Mouse (Mus musculus): ENCODE results near the gene Arhgap5.
"Not testable (repeated sequence)": the region's sequence is repeated elsewhere in the genome, so short reads cannot be mapped to it uniquely, and the experiment has no call there.

The Arhgap5 gene

DNA sequence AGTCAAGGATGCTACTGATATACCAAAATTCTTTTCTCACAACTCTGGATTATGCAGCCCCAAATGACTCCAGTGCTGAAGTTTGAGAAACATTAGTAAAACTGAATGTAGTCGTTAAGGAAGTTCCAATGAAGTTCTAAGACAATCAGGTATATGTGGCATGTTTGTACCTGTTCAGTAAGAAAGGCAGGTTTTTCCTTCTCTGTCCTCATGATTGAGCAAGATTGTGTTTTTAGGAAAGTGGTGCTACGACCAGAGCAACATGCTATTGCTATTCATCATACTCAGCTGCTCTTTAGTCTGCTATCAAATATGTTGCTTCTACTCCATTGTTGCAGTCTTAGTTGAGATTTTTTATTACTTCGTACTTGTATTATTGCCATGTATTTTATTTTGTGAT lies 26.0 kb downstream of the Arhgap5 start:
- DNase-seq (ENCODE audit: low spot score in 2 of 2), result no peak

DNA sequence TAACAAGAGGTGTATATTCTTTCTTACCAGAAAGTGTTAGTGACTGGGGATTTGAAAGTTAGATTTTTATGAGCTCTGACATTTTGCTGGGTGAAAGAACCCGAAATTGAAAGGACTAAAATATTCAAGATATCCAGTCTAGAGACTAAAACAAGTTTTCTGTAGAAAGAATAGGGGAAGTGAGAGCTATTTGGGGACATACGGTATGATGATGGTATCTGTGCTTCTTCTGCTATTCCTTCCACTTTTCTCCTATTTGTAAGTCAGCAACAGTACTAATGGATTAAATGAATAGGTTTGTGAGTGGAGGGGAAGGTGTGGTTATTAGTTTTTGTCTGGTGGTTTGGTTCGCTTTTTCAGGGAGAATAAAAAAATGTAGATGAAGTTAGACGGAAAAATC lies 37.5 kb downstream of the Arhgap5 start:
- DNase-seq (ENCODE audit: low spot score in 2 of 2), result no peak

DNA sequence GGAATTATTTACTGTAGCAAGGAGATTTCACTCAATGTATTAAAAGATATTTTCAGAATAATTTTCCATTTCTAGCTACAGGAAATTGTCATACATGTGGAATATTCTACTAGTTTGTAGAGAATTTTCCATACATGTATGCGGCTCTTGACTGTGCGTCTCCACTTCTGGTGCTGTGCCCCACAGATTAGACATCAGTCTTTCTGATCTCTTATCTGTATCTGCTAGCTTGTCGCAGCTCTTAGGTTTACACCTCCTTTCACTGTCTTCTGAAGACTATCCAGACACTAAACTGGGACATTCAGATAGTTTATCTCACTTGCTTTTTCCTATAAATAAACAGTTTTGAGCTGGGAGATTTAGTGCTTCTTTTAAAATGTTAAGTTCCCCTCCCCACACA lies 40.8 kb downstream of the Arhgap5 start:
- no peak for DNase-seq (ENCODE audit: low spot score in 2 of 2)

DNA sequence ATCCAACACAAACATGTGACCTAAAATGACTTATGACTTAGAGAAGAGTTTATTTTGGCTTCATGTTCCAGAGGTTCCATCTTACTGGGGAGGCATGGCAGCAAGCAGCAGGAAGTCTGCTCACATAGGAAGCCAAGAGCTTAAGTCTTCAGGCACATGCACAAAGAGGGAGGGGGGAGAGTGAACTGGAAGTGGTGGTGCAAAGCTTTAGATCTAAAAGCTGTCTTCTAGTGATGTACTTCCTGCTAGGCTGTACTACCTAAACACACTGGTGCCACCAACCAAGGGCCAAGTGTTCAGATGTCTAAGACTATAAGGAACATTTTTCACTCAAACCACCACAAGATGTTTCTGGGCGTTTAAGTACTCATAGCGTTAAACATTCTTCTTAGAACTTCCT lies 48.3 kb downstream of the Arhgap5 start:
- no peak for DNase-seq (ENCODE audit: low spot score in 2 of 2)

DNA sequence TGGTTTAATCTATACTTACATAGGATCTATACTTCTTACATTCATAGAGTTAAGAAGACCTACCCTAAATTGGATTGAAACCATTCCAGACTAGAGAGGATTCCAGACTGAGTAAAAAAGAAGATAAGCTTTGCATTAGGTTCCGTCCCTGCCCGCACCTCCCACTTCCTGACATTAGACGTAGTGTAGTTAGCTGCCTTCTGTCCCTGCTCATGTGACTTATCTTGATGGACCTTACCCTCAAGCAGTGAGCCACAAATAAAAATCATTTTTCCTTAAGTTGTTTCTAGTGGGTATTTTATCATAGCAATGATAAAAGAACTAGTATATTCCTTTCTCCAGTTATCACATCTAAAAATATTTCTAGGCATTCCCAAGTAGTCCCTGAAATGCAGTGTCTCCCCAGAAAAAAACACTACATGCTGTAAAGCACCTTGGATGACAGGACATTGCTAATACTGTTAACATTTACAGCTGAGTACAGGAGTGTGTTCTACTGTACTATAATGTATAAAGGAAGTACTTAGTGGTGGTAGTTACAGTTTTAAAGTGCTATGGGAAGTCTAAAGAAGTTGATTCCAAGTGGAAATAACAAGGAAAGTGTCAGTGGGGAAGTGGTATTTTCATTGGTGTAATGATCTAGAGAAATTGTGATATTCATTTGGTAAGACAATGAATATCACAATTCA lies 51.6 kb downstream of the Arhgap5 start:
- DNase-seq (ENCODE audit: low spot score in 2 of 2), result no peak

DNA sequence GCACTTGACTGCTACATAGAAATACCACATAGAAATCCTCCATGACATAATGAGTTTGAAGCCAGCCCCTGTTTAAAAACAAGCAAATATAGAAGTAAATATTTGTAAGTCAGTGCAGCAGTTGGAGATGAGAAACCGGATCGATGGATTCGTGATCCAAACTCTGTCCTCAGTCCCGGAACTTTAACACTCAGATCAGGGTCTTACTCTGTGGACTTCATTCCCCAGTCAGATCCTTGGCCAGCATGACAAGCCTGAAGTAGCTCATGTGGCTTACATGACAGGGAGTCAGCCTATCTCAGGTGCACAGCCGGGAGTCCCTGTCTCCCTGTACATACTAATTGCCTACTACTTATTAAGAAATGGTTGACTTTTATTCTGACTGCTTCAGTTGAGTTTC lies 61.9 kb downstream of the Arhgap5 start:
- DNase-seq (ENCODE audit: low spot score in 2 of 2), result no peak

DNA sequence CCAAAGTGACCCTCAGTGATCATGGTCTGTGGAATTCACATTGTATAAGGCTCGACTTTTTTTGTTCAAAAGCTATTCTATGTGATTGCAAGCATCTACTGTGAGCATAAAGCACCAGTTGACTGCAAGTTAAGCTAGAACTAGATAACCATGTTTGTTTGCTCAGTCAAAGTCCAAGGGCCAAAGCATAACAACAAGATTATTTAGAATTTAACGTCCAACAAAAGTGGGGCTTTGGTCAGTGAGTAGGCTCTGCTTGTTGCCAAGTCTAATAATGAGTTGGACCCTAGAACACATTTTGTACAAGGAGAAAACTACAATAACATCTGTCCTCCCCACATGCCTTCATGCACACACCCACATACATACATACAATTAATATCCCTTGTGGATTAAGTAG lies 69.6 kb downstream of the Arhgap5 start:
- DNase-seq (ENCODE audit: low spot score in 2 of 2), result no peak

DNA sequence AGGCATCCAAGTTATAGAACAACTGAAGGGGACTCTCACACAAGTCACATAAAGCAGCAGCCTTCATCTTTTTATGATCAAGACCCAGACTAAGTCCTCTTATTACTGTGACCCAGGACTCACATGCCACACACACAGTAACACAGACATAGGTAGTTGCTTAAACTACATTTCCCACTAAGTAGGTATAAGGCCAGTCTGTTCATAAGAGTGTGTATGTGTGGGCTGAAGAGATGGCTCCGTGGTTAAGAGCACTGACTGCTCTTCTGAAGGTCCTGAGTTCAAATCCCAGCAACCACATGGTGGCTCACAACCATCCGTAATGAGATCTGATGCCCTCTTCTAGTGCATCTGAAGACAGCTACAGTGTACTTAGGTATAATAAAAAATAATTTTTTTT lies 82.7 kb downstream of the Arhgap5 start:
- not testable (repeated sequence) for DNase-seq (ENCODE audit: low spot score in 2 of 2)

DNA sequence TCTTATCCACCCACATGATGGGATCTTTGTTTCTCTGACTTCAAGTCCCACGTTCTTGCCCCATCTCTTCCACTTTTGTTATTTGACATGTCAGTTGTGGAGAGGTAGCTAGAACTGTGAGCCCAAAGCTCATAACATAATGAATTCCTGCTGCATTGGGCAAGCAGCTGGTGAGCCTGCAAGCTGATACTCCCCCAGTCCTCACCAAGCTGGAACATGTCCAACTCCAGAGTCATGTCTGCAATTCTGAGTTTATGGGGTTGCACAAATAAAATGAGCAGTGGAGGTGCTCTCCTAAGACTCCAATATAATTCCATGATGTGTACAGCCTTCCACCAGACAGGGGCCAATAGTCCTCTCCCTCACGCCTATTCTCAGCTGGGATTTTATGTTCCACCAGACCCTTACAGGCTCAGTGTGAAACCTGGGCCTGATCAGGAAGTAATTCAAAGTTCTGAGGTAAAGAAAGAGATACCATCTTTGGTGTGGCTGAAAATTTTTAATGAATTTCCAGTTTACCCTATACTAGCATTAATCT lies 83.8 kb downstream of the Arhgap5 start:
- DNase-seq (ENCODE audit: low spot score in 2 of 2), result peak; percentile 14 to 37

DNA sequence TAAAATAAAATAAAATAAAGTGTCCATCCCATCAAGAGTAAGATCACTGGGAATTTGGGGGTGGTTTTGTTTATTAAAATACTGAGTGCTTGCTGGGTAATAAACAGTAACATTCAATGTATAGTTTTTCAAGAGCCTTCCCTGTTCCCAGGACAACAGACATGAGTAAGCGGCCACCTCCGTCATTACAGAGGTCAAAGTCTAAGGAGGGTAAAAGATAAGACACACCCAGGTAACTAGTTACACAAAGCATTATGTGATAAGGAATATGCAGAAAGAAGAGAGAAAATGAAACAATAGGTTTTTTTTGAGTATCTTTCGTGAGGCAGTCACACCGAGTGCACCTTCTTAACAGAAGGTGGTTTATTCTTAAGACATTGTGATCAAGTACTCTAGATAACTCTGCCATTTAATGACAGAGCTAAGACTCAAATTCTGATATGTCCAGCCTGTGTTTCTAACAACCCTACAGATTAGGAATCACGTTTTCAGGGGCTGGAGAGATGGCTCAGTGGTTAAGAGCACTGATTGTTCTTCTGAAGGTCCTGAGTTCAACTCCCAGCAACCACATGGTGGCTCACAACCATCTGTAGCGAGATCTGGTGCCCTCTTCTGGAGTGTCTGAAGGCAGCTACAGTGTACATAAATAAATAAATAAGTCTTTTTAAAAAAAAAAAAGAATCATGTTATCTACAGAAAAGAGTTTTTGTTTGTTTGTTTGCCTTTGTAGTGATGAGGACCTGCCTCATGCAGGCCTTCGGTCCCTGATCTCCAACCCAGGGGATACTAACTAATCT lies 91.8 kb downstream of the Arhgap5 start:
- DNase-seq (ENCODE audit: low spot score in 2 of 2), result no peak

DNA sequence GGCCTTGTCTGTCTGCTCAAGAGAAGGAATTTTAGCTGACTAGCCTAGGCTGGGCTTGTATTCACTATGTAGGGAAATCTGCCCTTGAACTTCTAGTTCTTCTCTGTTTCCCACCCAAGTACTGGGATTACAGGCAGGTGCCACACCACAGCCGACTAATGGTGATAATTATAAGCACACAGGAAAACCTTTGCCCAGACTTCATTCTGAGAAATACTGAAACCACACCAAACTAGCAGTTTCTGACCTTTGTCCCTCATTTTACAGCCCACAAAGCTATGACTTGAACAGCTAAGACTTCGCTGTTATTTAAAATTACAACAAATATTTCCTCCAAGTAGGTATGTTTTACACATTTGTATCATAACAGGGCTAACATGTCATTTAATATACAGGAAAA lies 98.7 kb downstream of the Arhgap5 start:
- no peak for DNase-seq (ENCODE audit: low spot score in 2 of 2)

DNA sequence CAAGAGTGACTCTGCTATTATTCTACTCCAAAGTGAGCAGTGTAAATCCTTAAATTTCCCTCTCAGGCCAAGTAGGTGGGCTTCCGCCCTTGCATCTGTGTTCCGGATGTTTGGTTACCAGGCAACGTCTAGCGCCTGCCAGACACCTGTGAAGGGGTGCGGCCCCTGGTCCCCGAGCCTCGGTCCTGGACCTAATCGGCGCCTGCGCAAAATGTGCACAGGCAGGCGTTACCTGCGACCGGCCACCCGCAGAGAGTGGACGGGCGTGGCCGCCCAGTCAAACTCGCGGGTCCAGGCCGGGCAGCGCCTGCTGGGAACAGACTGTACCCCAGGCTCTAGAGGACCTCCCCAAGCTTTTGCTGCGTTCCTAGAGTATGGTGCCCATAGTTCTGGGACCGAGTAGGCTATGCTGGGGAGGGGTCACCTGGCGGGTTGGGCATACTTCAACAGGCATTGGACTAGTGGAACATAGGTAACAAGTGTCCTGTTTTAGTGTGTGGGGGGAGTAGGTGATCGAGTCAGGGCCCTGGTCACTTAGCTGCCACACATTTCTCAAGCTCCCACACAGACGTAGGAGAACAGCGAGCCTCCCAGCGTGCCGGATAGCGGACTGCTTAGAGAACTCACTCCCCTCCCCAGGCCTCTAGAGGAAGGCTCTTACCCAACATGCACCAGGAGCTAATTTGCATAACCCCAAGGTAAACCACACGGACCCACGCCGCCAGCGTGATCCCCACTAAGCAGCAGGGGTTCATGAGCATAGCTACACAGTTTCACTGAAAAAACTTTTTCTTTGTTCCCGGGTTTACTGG lies 99.3 kb downstream of the Arhgap5 start:
- peak; percentile 81 to 86 for DNase-seq (ENCODE audit: low spot score in 2 of 2)

DNA sequence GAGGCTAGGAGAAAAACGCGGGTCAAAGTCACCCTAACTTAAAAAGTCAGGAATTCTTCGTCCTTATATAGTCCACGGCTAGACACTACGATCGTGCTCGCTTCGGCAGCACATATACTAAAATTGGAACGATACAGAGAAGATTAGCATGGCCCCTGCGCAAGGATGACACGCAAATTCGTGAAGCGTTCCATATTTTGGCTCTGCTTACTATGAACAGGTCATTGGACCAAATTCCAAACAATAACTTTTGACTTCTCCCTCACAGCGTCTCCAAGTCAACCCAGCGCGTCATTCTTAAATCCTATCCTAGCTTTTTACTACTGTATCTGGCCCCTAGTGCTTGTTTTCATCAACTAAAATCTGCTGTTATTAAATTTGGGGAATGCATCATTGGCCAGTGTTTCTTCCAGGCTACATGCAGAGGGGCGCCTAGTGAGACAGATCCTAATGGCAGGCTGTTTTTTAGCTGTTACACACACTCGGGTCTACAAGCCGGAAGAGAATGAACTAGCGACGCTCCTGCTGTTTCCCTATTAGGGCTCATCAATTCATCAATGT lies 100.0 kb downstream of the Arhgap5 start:
- DNase-seq (ENCODE audit: low spot score in 2 of 2), result peak; percentile 77 to 90

DNA sequence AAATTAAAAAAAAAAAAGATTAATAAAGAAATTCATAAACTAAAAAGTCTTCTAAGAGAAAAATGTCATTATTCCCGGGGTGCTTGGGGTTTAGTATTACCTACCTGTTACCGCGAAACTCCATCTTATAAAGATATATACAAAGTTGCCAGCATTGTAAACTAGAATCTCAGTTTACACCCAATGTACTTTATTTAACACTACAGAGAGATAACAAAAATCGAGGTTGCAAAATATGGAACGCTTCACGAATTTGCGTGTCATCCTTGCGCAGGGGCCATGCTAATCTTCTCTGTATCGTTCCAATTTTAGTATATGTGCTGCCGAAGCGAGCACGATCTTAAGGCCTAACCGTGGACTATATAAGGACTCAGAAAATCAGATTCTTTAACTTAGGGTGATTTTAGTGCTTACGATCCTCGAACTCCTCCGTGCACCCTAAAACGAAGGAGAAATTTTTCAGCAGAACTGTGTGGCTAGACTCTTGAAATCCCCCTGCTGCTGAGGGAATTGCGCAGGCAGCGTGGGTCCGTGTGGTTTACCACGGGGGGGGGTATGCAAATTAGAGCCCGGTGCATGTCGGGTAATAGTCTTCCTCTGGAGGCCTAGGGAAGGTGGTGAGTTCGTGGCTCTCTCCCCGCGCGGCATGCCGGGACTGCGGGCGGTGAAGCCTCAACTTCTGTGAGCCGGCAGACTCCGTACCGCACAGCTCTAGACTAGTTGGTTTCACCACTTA lies 100.7 kb downstream of the Arhgap5 start:
- peak; percentile 93 to 95 for DNase-seq (ENCODE audit: low spot score in 2 of 2)

DNA sequence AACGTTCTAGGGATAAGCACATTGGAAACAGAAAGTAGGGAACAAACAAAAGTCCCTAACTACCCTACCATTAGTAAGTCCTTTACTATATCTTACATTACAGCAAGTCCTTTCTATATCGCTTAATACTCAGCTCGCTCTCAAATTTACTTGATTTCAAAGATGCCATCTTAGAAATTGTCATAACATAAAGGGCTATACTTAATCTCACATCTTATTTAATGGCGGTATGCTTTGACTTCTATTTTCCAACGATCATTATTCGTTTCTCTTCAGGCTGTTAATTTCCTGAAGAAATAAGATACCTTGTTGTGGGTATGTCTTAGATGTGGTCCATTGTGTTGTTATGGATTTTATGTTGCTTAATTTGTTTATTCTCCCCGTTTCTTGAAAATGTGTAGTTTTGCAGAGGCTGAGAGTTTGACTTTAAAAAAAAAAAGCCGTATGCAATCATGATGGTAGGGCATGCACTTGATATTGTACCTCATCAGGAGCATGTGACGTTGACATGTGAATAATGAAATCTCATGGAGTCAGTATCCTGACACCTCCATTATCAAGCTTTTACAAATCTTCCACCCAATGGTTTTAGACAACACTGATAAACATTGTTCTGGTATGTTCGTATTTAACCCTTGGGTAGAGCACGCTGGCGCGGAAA lies 101.3 kb downstream of the Arhgap5 start:
- DNase-seq (ENCODE audit: low spot score in 2 of 2), result no peak

DNA sequence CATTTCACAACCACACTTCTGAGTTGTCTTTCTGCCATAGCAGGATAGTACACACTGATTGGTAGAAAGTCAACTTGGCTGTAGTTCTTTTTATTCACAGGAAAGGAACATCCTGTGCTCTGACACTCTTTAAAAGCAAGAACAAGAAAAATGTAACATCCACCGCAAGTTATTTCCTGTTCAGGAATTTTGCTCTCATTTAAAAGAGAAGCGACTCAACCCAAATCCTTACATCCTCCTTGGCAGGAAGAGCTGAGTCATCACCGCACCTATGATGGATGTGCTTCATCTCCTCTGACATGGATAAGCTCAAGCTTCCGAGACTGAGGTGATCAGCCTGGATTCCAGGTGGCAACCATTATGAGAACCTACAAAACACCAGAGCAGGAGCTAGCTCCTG lies 103.6 kb downstream of the Arhgap5 start:
- no peak for DNase-seq (ENCODE audit: low spot score in 2 of 2)

DNA sequence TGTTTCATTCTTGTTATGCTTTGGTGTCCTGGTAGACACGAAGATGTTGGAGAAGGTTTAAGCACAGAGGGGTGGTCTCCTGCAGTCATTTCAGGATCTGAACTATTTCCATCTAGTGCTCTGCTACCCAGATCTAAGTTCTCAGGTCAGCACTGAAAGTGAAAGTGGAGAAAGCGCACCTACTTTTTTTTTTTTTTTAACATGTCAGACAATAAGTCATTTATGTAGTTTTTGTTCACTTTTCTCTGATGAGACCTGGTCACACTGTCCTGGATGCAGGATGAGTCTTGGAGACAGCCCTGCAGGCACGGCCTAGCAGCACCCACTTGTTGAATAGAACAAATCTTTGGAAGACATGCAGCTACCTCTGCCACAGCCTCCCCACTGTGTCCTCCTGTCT lies 111.9 kb downstream of the Arhgap5 start:
- DNase-seq (ENCODE audit: low spot score in 2 of 2), result no peak

DNA sequence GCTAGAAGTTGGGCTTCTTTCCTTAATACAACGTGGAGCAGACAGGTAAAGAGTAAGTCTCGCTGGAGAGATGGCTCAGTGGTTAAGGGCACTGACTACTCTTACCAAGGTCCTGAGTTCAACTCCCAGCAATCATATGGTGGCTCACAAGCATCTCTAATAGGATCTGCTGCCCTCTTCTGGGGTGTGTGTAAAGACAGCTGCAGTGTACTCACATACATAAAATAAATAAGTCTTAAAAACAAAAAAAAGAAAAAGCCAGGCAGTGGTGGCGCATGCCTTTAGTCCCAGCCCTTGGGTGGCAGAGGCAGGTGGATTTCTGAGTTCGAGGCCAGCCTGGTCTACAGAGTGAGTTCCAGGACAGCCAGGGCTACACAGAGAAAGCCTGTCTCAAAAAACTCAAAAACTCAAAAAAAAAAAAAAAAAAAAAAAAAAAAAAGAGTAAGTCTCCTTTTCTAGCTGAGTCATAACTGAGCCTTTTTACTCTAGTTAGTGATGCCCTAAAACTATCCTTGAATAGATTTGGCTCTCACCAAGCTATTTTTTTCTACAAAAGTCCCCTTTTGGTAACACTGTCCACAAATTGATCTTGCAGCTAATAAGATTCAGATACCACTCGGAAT lies 114.8 kb downstream of the Arhgap5 start:
- DNase-seq (ENCODE audit: low spot score in 2 of 2), result no peak

DNA sequence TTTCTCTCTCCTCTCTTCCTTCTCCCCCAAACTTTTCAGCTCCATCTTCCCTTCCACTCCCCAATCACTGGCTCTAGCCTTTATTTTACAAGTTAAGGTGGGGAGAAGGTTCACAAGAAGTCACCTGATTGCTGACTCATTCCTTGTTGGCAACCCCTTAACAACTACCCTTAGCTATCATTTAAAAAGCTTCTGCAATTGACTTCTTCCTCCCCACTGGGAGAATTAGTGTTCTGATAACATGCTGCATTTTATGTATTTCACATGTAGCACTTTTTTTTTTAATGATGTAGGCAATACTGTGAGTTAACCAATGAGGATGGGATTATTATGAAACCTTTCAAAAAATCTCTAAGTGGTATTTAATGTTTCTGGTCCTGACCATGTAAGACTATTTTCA lies 115.9 kb downstream of the Arhgap5 start:
- no peak for DNase-seq (ENCODE audit: low spot score in 2 of 2)

All from frontal cortex, postnatal 36 days (tissue).